Mouse (Mus musculus) cerebellum, adult 11 months (tissue): Measurements from ENCODE around the gene Gzmf.
A peak's percentile ranks its signal among the peaks of the same experiment; 100 is the strongest.
"Not testable (repeated sequence)": the region's sequence is repeated elsewhere in the genome, so short reads cannot be mapped to it uniquely, and the experiment has no call there.

ENCODE experiments used
- DNase-seq: peaks from one replicate; pipeline ENCODE4 v3.0.0; 2022

The Gzmf gene

GRCm38 (mm10) chr14:56211317-56211716, at the start of gene Gzmf:
Gzmf (minus strand) TSS chr14:56211417.
- no peak for DNase-seq

- DNase-seq = no peak
Measured at GRCm38 (mm10) chr14:56240409-56240808, 29.2 kb upstream of the Gzmf start.

GRCm38 (mm10) chr14:56234556-56234955, 23.3 kb upstream of the Gzmf start, which contains the start of gene Gzmc:
Gzmc (minus strand) TSS chr14:56234656.
- DNase-seq = no peak

- DNase-seq = no peak
Measured at GRCm38 (mm10) chr14:56205613-56206012, 5.6 kb downstream of the Gzmf start.

- not testable (repeated sequence) for DNase-seq
Measured at GRCm38 (mm10) chr14:56205021-56205420, 6.2 kb downstream of the Gzmf start.

- peak; percentile 34 for DNase-seq
Measured at GRCm38 (mm10) chr14:56203975-56204374, 7.2 kb downstream of the Gzmf start.

GRCm38 (mm10) chr14:56186946-56187345, 24.3 kb downstream of the Gzmf start:
- no peak for DNase-seq

GRCm38 (mm10) chr14:56186521-56186920, 24.7 kb downstream of the Gzmf start:
- DNase-seq = no peak

- not testable (repeated sequence) for DNase-seq
Measured at GRCm38 (mm10) chr14:56177651-56178050, 33.6 kb downstream of the Gzmf start.

- no peak for DNase-seq
Measured at GRCm38 (mm10) chr14:56174499-56174898, 36.7 kb downstream of the Gzmf start, which contains the start of gene Gzmn. Gzmn (minus strand) TSS chr14:56174599.

- DNase-seq = peak; percentile 16
Measured at GRCm38 (mm10) chr14:56173396-56173795, 37.8 kb downstream of the Gzmf start.

- no peak for DNase-seq
Measured at GRCm38 (mm10) chr14:56172744-56173143, 38.5 kb downstream of the Gzmf start.

- DNase-seq = no peak
Measured at GRCm38 (mm10) chr14:56168009-56168408, 43.2 kb downstream of the Gzmf start.

GRCm38 (mm10) chr14:56162109-56162508, 49.1 kb downstream of the Gzmf start:
- DNase-seq = peak; percentile 46

- DNase-seq = not testable (repeated sequence)
Measured at GRCm38 (mm10) chr14:56159479-56159878, 51.7 kb downstream of the Gzmf start, which contains the start of gene Gzmg. Gzmg (minus strand) TSS chr14:56159579.

GRCm38 (mm10) chr14:56155340-56155739, 55.9 kb downstream of the Gzmf start:
- no peak for DNase-seq
